Mouse (Mus musculus): ENCODE data around the gene Gm10229. TPM values are rescaled to one million over a fixed set of nuclear protein-coding genes. Genes with fewer than 3 reads are reported as not detected.

Gm10229 gene
- polyA plus RNA-seq, 1 experiment from 2014 or later, result not detected

Other genes starting within 250 kb of the Gm10229 start
- not detected in 2 replicates for gene 2310057N15Rik, start 241.1 kb upstream of the Gm10229 start, polyA plus RNA-seq (2014; fragmentation: Nextera tagmentation; extraction: Ambion mirVana)
- not detected in 2 replicates for gene Gm5965, start 237.4 kb upstream of the Gm10229 start, polyA plus RNA-seq (2014; fragmentation: Nextera tagmentation; extraction: Ambion mirVana)
- gene Gm20741, start 203.1 kb upstream of the Gm10229 start, polyA plus RNA-seq (2014; fragmentation: Nextera tagmentation; extraction: Ambion mirVana), result not detected in 2 replicates
- gene Krtap15, start 195.1 kb upstream of the Gm10229 start, polyA plus RNA-seq (2014; fragmentation: Nextera tagmentation; extraction: Ambion mirVana), result 0.23 TPM in 1 of 2 replicates, not detected in the other
- not detected in 2 replicates for gene Krtap14, start 189.1 kb upstream of the Gm10229 start, polyA plus RNA-seq (2014; fragmentation: Nextera tagmentation; extraction: Ambion mirVana)
- not detected in 2 replicates for gene Krtap19-1, start 145.9 kb upstream of the Gm10229 start, polyA plus RNA-seq (2014; fragmentation: Nextera tagmentation; extraction: Ambion mirVana)
- not detected in 2 replicates for gene Krtap19-2, start 141.0 kb upstream of the Gm10229 start, polyA plus RNA-seq (2014; fragmentation: Nextera tagmentation; extraction: Ambion mirVana)
- not detected in 2 replicates for gene Krtap19-3, start 137.2 kb upstream of the Gm10229 start, polyA plus RNA-seq (2014; fragmentation: Nextera tagmentation; extraction: Ambion mirVana)
- gene Krtap19-4, start 130.2 kb upstream of the Gm10229 start, polyA plus RNA-seq (2014; fragmentation: Nextera tagmentation; extraction: Ambion mirVana), result not detected in 2 replicates
- gene Krtap19-5, start 118.8 kb upstream of the Gm10229 start, polyA plus RNA-seq (2014; fragmentation: Nextera tagmentation; extraction: Ambion mirVana), result not detected in 2 replicates
- not detected in 2 replicates for gene Krtap19-9b, start 83.0 kb upstream of the Gm10229 start, polyA plus RNA-seq (2014; fragmentation: Nextera tagmentation; extraction: Ambion mirVana)
- not detected in 2 replicates for gene Krtap16-3, start 52.4 kb upstream of the Gm10229 start, polyA plus RNA-seq (2014; fragmentation: Nextera tagmentation; extraction: Ambion mirVana)
- gene Krtap22-2, start 4.5 kb upstream of the Gm10229 start, polyA plus RNA-seq (2014; fragmentation: Nextera tagmentation; extraction: Ambion mirVana), result not detected in 2 replicates
- gene Krtap6-1, start 16.4 kb downstream of the Gm10229 start, polyA plus RNA-seq (2014; fragmentation: Nextera tagmentation; extraction: Ambion mirVana), result not detected in 2 replicates
- not detected in 2 replicates for gene Gm10228, start 26.2 kb downstream of the Gm10229 start, polyA plus RNA-seq (2014; fragmentation: Nextera tagmentation; extraction: Ambion mirVana)
- gene Krtap6-5, start 32.6 kb downstream of the Gm10229 start, polyA plus RNA-seq (2014; fragmentation: Nextera tagmentation; extraction: Ambion mirVana), result not detected in 2 replicates
- not detected in 2 replicates for gene 1110025L11Rik, start 48.7 kb downstream of the Gm10229 start, polyA plus RNA-seq (2014; fragmentation: Nextera tagmentation; extraction: Ambion mirVana)
- gene Krtap6-3, start 68.7 kb downstream of the Gm10229 start, polyA plus RNA-seq (2014; fragmentation: Nextera tagmentation; extraction: Ambion mirVana), result not detected in 2 replicates
- gene Gm6358, start 125.6 kb downstream of the Gm10229 start, polyA plus RNA-seq (2014; fragmentation: Nextera tagmentation; extraction: Ambion mirVana), result not detected in 2 replicates
- gene Gm10061, start 135.8 kb downstream of the Gm10229 start, polyA plus RNA-seq (2014; fragmentation: Nextera tagmentation; extraction: Ambion mirVana), result not detected in 2 replicates
- not detected in 2 replicates for gene Gm9789, start 142.7 kb downstream of the Gm10229 start, polyA plus RNA-seq (2014; fragmentation: Nextera tagmentation; extraction: Ambion mirVana)
- not detected in 2 replicates for gene Gm7735, start 154.2 kb downstream of the Gm10229 start, polyA plus RNA-seq (2014; fragmentation: Nextera tagmentation; extraction: Ambion mirVana)
- not detected in 2 replicates for gene 1110057P08Rik, start 159.5 kb downstream of the Gm10229 start, polyA plus RNA-seq (2014; fragmentation: Nextera tagmentation; extraction: Ambion mirVana)
- gene Krtap20-2, start 190.6 kb downstream of the Gm10229 start, polyA plus RNA-seq (2014; fragmentation: Nextera tagmentation; extraction: Ambion mirVana), result not detected in 2 replicates

Data from limb, embryonic 11.5 days (tissue).